Mouse (Mus musculus) spleen, postnatal 10 days (tissue): ENCODE measurements around the gene Olfm4.

ENCODE experiments used
- DNase-seq, 2 experiments: peaks; one replicate each; pipeline ENCODE4 v3.0.0; 2021 to 2022; ENCODE audit warnings: low spot score in 2 of 2

Olfm4 gene

DNA sequence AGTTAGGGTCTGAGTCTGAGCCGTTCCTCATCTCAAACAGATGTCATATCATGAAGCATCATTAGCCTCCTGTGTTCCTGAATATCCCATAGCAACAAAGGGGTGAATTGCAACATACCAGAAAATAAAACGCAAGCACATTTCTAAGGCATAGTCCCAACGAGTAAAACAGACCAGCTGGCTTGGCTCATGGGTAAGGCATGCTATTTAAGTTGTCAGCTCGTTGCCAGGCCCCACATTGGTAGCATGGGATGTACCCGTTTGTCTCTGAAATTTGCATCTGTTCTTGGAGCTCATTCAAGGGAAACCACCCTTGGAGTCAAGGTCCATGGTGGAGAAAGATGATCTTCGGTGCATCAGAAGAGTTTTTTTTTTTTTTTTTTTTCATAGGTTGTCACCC is 42.2 kb downstream of the Olfm4 start:
- no peak for DNase-seq

DNA sequence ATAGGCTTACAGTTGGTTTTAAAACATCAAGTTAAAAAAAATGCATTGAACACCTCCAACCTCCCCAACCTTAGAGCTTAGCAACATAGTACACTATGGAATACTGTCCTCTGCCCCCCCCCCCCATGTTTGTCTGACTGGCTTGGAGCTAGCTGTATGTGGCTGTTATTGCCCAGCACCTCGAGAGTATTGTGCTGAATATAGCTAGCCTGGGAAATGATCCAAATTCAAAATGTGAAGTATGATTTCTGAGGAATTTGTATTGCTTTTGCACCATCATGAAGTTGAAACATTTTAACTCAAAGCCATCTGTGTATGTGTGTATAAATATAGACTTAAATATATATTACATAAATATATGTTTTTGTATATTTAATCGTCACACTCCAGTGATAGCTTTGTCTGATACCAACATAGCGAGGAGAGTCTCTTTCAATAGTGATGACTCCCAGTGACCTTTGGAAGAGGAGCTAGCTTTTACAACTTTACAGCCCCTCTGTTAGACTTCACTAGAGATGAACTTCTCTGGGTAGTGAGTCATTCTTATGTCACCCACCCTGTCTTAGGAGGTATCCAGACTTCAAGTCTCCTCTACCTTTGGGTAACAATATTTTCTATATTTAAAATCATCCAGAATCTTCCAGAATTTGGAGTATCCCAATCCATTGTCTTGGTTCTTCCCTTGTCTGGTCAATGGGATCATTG is 45.6 kb downstream of the Olfm4 start:
- no peak for DNase-seq

DNA sequence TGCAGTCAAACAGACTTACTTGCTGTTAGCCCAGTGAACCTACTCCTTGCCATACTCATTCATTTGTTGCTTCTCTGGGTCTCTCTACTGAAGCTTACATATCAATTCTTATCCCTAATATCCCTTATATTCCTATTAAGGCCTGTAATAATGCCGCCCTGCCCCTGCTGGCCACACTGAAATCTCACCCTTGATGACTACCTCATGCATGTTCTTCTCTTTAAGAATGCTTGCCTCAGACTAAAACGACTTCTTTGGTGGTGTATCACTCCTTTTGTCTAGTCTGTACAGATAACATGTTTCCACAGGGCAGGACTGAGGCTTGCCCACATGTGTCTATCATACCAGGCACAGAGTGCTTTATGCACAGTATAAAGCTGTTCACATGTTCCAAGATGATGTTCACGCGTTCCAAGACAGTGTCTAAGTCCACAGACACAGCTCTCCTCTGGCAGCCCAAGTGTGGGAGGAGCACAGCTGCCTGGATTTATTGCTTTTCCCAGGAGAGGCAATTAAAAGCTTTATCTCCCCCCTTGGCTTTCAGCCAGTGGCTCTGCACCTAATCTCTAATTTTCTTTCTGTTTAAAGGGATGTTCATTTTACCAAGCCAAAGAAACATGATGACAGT is 55.9 kb downstream of the Olfm4 start:
- no peak for DNase-seq

DNA sequence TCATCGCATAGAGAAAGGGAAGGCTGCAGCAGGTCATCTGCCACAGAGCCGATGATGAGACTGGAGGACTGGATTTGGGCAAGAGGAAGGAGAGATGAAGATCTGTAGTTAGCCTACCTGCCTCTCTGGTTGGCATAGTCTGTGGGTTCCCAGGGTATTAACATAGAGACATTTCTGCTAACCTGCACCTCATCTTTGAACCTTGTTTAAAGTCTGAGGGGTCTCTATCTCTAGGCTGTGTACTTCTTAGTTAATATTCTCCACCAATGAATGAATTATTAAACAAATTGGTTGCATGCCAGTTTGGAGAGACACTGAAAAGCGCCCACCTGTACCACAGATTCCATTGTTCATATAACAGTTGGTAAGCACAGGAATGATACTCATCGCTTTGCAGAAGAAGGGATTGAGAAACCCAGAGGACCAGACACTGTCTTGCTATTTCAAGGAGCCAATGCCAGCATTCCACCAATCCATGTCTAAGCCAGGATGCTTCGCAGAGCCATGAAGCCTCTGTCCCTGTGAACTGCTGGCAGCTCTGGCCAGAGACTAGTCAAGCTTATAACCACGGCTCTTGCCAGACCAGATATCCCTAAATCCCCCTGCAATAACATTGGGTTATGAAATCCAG is 62.3 kb downstream of the Olfm4 start:
- DNase-seq, result no peak

DNA sequence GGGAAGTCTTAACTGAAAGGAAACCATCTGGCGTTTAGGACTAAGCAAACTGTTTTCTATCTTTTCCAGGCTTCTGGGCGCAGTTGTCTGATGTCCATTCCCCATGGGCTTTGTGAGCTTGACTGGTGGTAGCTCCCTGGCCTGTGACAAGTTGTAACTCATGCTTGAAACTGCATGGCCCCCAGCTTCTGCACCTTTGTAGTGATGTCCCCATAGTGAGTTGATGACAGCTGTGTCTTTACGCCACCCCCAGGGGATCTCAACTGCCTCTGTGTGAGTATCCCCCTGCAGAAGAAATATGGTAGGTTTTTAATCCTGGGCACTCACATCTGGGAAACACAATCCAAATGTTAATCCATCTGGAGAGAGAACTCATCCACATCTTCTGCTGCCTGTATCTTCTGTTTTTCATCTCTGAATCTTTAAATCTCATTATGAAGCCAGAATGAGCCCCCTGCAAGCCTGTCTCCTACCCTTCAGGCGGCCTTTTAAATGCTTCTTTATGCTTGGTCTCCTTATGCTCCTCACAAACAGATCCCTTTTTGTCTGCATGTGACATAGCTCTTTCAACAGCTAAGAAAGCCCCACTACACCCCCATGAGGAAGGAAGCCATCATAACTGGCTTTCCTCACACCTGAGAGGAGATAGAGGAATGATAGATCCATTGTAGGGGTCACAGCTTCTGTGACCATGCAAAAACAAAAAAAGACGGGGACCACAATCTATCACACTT is 63.7 kb downstream of the Olfm4 start:
- no peak for DNase-seq

DNA sequence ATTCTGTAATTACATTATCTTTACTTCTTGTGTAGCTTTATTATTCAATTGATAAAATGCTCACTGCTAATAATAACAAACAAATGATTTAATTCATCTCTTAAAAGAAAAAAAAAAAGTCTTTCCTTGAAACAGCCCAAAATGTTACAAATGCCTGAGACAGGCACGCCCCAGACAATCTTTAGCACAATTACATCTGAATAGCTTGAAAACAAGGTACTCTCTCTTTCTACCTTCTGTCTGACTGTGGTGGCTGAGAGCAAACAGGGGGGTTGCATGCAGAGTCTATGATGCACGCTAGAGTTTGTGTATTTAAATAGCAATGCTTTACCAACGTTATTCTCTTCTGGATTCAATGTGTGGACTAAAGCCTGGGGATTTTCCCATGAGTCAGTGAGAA is 71.8 kb downstream of the Olfm4 start:
- no peak for DNase-seq

DNA sequence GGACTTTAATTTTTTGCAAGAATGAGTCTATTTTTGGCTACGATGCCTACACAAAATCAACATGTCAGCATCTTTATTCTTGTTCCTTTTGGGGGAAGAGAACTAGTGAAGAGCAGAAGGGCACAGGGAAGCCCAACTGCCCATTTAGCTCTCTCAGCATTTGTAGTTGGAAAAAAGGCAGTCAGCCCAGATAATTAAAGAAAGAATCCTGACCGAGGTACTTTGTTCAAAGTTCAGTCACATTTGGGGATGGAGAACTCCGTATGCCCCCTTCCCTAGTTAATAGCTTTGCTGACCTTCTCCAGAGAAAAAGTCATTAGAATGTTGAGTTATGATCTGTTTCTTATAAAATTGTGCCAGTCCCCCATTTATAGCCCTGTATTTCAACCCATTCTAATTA is 77.8 kb downstream of the Olfm4 start:
- no peak for DNase-seq

DNA sequence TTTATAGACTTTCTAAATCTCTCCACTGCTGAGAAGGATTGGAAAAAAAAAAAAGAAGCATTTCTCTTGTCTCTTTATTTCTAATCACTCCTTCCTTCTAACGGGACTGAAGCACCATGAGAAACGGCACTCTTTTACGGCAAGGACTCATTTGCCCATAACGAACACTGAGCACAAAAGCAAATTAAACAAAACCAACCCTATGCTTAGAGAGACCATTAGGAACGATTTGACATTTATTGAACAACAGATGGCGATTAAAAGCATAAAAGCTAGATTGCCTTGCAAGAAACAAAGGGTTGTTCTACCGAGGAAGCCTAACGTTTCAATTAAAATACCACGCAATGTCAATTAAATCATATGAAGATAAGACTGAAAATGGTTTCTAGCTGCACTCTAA is 79.0 kb downstream of the Olfm4 start:
- no peak for DNase-seq

DNA sequence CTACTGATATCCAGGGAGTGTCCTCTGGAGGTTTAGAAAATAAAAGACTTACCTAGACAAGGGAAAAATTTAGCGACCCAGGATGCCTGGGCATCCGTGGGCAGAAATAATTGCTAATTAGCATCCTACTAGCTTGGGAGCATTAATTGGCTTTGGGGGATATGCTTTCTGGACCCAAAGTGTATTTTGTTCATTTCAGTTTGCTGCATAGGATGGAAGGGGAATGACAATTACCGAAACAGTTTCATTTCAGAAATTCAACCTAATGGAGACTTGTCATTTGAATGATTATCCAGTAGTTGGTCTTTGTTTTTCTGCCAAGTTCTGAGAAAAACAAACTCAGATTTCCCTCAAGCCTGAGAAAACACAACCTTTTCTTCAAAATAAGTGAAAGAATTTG is 86.7 kb downstream of the Olfm4 start:
- no peak for DNase-seq
